Mouse (Mus musculus): Measurements from ENCODE around the gene Gm13088. TPM values are rescaled to one million over a fixed set of nuclear protein-coding genes. Genes with fewer than 3 reads are reported as not detected.
"Not testable (repeated sequence)": the region's sequence is repeated elsewhere in the genome, so short reads cannot be mapped to it uniquely, and the experiment has no call there.

Gm13088 gene
- not detected for total RNA-seq (2021)
- long read RNA-seq, experiment 1, result 0 reads
- long read RNA-seq, experiment 2, result 0 reads

- not testable (repeated sequence) for DNase-seq
These were observed at the start of gene Gm13088 for GRCm38 (mm10) chr4:143657146-143657545. Gene Gm13088 (minus strand): TSS chr4:143657246.

- no peak for DNase-seq
These were observed 45.6 kb upstream of the Gm13088 start, which contains the start of gene Gm13089 for GRCm38 (mm10) chr4:143702611-143703010. Gene Gm13089 (minus strand): TSS chr4:143702711.

- not testable (repeated sequence) for DNase-seq
These were observed 38.9 kb downstream of the Gm13088 start for GRCm38 (mm10) chr4:143618101-143618500.

GRCm38 (mm10) chr4:143614703-143615102 lies 42.3 kb downstream of the Gm13088 start, which contains the start of gene Gm13083:
Gene Gm13083 (plus strand): TSS chr4:143615003.
- DNase-seq, result not testable (repeated sequence)

GRCm38 (mm10) chr4:143611927-143612326 lies 45.1 kb downstream of the Gm13088 start:
- not testable (repeated sequence) for DNase-seq

Other genes with a start within 250 kb of the Gm13088 start
- gene Pramef8, start 244.8 kb downstream of the Gm13088 start, total RNA-seq (2021), result 1 to 10 TPM; 8.7 to 9.0 TPM
- not detected for gene Oog4, start 206.9 kb downstream of the Gm13088 start, total RNA-seq (2021)
- gene Gm13043, start 145.9 kb downstream of the Gm13088 start, total RNA-seq (2021), result not detected
- not detected for gene Gm13040, start 121.3 kb downstream of the Gm13088 start, total RNA-seq (2021)
- not detected for gene BC080695, start 105.5 kb downstream of the Gm13088 start, total RNA-seq (2021)
- not detected for gene Gm13057, start 105.5 kb downstream of the Gm13088 start, total RNA-seq (2021)
- not detected for gene Gm13083, start 42.2 kb downstream of the Gm13088 start, total RNA-seq (2021)
- gene Gm13089, start 45.5 kb upstream of the Gm13088 start, total RNA-seq (2021), result not detected
- gene Gm13078, start 62.2 kb upstream of the Gm13088 start, total RNA-seq (2021), result not detected
- gene Gm13023, start 132.1 kb upstream of the Gm13088 start, total RNA-seq (2021), result not detected
- gene Gm13084, start 158.8 kb upstream of the Gm13088 start, total RNA-seq (2021), result not detected
- gene Gm13103, start 189.3 kb upstream of the Gm13088 start, total RNA-seq (2021), result not detected
- not detected for gene Pramef6, start 243.1 kb upstream of the Gm13088 start, total RNA-seq (2021)